Mouse (Mus musculus) central nervous system, embryonic 11.5 days (tissue): ENCODE data around the gene Gm8334. TPM values are rescaled to one million over a fixed set of nuclear protein-coding genes. Genes with fewer than 3 reads are reported as not detected.

Experiments used
- polyA plus RNA-seq: library from polyadenylated mRNA; depleted of rRNA; stranded (reverse); fragments of >200 nt; gene quantifications from 2 replicates; pipeline ENCODE4 v1.2.3, GENCODE M21; 2012; rRNA removed

Gm8334 gene
- not detected in 2 replicates for polyA plus RNA-seq

GRCm38 (mm10) chrX:148615053-148615452 lies at the start of gene Gm8334:
TSS of gene Gm8334 (minus strand) at chrX:148615153.

GRCm38 (mm10) chrX:148663298-148663697 lies 48.3 kb upstream of the Gm8334 start, which contains the start of gene Gm15127:
TSS of gene Gm15127 (plus strand) at chrX:148663598.

Other genes starting within 250 kb of the Gm8334 start
- gene Gm15114, start 126.2 kb downstream of the Gm8334 start, polyA plus RNA-seq: not detected in 2 replicates
- not detected in 2 replicates for gene Gm15127, start 48.4 kb upstream of the Gm8334 start, polyA plus RNA-seq
- gene Luzp4, start 242.5 kb upstream of the Gm8334 start, polyA plus RNA-seq: not detected in 2 replicates